Mouse (Mus musculus) 3T3-L1 (cell line): ENCODE results near the gene Pdap1.
A peak's percentile ranks its signal among the peaks of the same experiment; 100 is the strongest.
"Not testable (repeated sequence)": the region's sequence is repeated elsewhere in the genome, so short reads cannot be mapped to it uniquely, and the experiment has no call there.

Experiments
- DNase-seq: peaks from one replicate; pipeline ENCODE4 v3.0.0-alpha.2; 2015; ENCODE audit warnings: low read depth, low spot score

The Pdap1 gene

GRCm38 (mm10) chr5:145083632-145084451 lies 56.2 kb downstream of the Pdap1 start, which contains the start of the genes Arpc1a and Kpna7:
TSS of gene Arpc1a (plus strand) at chr5:145083830.
TSS of gene Kpna7 (minus strand) at chr5:145084030.
- DNase-seq: peak; percentile 99

DNA sequence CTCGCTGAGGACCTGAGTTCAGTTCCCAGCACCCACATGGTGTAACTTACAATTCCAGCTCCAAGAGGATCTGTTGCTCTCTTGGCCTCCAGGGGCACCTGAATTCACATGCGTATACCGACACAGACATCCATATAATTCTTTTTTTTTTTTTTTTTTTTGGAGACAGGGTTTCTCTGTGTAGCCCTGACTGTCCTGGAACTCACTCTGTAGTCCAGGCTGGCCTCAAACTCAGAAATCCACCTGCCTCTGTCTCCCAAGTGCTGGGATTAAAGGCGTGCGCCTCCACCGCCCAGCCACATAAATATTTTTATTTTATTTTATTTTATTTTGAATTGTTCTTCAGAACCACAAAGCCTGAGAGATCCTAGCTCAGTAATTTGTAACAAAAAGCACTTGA lies 56.8 kb downstream of the Pdap1 start:
- DNase-seq: not testable (repeated sequence)

DNA sequence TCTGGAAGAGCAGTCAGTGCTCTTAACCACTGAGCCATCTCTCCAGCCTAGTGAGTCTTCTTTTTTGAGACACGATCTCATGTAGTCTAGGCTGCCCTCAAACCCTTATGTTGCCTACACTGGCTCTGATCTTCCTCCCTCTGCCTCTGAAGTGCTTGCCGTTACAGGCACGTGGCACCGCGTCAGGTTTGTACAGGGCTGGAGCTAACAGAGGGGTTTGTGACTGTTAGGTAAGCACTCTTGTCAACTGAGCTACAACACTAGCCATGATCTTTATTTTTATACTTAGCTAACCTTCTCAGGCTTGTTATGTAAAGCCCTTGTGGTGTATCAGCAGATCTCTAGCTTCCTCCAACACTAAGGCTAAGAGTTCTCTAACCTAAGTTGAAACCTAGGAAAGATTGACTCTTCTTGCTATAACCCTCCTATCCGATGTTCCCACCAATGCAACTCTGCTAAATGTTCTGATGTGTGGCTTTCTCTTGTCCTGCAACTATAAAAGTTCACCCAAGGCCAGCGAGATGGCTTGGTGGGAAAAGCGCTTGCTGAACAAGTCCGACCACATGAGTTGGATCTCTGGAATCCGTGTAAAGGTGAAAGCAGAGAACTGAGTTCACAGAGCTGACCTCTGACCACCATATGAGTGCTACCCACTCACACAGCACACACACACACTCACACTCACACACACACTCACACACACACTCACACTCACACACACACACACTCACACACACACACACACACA lies 58.0 kb downstream of the Pdap1 start:
- no peak for DNase-seq
